Mouse (Mus musculus): ENCODE results near the gene Tnfrsf8. TPM values are rescaled to one million over a fixed set of nuclear protein-coding genes. Genes with fewer than 3 reads are reported as not detected.

Tnfrsf8 gene
- polyA plus RNA-seq, 1 experiment, result 0.64 TPM

- 84% methylated on average over 6 of the region's 6 CpGs for WGBS
- DNase-seq (ENCODE audit: low read depth, low spot score), result no peak
Observed at GRCm38 (mm10) chr4:145276368-145277249, 38.4 kb downstream of the Tnfrsf8 start.

DNA sequence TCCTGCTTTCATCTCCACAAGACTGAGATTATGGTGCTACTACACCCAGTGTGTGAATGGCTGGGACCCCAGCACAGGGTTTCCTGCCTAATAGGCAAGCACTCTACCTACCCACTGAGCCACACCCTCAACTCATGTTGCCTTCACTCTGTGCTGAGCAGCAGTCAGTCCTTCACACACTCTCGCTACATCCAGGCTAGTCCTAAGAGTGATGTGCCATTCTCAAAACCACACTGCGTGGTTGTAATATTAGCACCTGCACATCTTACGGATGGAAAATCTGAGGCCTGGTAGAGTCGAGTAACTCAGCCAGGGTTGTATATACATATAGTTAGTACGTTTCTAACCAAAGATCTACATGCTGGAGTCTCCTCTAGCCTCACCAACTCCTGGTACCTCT, 40.1 kb downstream of the Tnfrsf8 start:
- 96% methylated on average over 5 of the region's 5 CpGs for WGBS

DNA sequence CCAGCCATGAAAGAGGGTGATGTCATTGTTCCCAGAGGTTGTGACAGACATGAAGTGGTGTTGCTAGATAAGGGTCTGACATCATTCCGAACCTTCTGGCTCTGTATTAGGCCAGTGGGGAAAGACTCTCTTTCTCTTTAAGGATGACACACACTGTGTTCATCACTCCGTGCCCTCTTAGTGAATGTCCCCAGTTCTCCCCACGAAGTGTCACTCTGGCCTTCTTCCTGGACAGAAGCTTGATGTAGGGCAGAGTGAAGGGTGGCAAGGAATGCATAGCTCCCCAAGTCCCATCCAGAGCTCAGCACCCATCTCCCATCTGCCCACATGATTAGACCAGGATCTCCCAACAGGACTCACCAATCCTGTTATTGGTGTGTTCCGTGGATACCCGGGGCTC, 41.0 kb downstream of the Tnfrsf8 start:
- no peak for DNase-seq (ENCODE audit: low read depth, low spot score)
- 79% methylated on average over 5 of the region's 5 CpGs for WGBS

More for the DNA sequence above, 40.1 kb downstream of the Tnfrsf8 start:
- DNase-seq (ENCODE audit: low read depth, low spot score), result no peak

- 83% methylated on average over 1 of the region's 1 CpGs for WGBS
- no peak for DNase-seq (ENCODE audit: low read depth, low spot score)
Observed at GRCm38 (mm10) chr4:145272763-145273162, 42.2 kb downstream of the Tnfrsf8 start.

DNA sequence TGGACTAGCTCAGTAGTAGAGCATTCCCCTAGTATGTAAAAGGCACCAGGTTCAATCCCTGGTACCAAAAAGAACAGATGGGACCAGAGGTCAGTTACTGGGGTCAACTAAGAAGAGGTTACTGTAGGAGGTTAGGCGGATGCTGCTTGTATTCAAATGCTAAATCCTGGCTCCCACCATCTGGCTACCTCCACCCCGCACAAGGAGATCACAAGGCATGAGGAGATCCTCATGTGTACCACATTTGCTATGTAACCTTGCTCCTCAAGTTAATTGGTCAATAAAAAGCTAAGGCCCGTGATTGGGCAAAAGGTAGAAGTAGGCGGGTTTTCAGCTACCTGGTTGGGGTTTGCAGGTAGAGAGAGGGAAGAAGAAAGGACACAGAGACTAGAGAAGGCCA, 43.3 kb downstream of the Tnfrsf8 start:
- 79% methylated on average over 4 of the region's 4 CpGs for WGBS

DNA sequence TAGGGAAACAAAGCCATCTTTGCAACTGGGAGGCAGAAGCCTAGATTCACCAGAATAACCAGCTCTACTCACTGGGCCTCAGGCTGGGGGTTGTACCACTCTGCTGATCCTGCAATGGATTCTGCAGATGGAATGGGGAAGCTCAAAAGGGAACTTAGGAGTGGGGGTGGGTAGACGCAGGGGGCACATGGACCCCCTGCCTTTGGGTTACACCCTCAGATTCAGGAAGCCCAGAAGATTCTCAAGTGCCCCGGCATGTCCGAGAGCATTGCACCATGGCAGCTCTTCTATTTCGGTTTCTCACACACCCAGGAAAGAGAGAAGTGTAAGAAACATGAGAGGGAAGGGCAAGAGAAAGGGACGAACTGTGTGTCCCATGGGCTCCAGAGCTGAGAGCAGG, 44.8 kb downstream of the Tnfrsf8 start:
- DNase-seq (ENCODE audit: low read depth, low spot score), result no peak
- WGBS, result 88% methylated on average over 5 of the region's 5 CpGs

More for the DNA sequence above, 43.3 kb downstream of the Tnfrsf8 start:
- DNase-seq (ENCODE audit: low read depth, low spot score), result no peak

DNA sequence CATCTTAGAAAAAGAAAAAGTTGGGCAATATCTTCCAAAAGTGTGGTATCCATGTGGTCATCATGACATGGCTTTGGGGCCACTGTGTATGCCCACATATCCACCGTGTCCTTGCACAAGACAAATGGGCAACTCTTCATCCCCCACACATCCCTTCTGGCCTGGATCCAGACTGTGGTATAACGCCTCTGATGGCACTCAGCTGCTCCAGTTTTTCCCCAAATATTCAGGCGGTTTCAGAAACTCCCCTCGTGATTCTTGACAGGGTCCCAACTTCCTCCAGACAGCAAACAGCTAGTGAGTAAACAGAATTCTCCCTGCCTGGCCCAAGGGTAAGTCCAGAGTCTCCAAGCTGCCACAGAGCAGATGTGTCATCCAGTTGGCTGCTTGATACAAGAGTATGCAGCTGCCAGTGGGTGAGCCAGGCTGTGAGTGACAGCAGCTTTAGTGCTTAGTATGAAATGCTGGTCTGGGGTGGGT, 47.3 kb downstream of the Tnfrsf8 start:
- no peak for DNase-seq (ENCODE audit: low read depth, low spot score)
- 17% methylated on average over 4 of the region's 4 CpGs for WGBS

GRCm38 (mm10) chr4:145266505-145266904, 48.5 kb downstream of the Tnfrsf8 start:
- 88% methylated on average over 4 of the region's 4 CpGs for WGBS

DNA sequence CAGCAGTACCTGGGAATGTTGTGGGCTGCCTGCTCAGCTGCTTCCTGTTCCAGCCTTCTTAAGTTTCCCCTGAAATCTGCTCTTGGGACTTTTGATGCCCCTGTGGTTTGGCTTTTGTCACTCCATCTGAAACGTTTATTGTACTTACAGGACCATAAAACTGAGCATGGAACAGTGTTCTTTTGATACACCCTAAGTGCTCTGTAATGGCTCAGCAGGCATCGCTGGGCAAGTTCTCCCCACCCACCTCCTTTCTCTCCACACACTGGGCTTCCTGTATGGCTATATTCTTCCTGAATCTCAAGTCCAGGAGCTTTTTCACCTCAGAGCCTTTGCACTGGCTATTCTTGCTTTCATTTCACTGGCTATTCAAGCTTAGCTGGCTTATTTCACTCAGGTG, 50.2 kb downstream of the Tnfrsf8 start:
- DNase-seq (ENCODE audit: low read depth, low spot score), result no peak
- 6% methylated on average over 2 of the region's 2 CpGs for WGBS

More at GRCm38 (mm10) chr4:145266505-145266904, 48.5 kb downstream of the Tnfrsf8 start:
- DNase-seq (ENCODE audit: low read depth, low spot score), result no peak

DNA sequence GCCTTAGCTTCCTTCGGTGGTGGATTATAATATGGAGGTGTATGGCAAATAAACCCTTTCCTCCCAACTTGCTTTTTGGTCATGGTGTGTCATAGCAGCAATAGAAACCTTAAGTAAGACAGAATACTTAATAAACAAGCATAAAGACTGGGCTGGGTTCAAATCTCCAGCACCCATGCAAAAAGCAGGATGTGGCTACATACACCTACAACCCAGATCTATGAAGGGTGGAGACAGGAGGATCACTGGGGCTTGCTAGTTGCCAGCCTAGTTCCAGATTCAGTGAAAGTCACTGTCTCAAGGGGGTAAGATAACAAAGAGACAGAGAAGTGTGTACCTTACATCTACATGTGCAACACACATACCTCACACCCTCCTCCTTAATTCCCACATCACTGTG, 51.4 kb downstream of the Tnfrsf8 start:
- no peak for DNase-seq (ENCODE audit: low read depth, low spot score)
- WGBS, result 96% methylated on average over 1 of the region's 1 CpGs

GRCm38 (mm10) chr4:145260802-145261201, 54.2 kb downstream of the Tnfrsf8 start:
- no peak for DNase-seq (ENCODE audit: low read depth, low spot score)
- WGBS, result 69% methylated on average over 5 of the region's 5 CpGs

GRCm38 (mm10) chr4:145257751-145258434, 57.1 kb downstream of the Tnfrsf8 start:
- 54% methylated on average over 5 of the region's 5 CpGs for WGBS
- no peak for DNase-seq (ENCODE audit: low read depth, low spot score)

- WGBS, result 96% methylated on average over 5 of the region's 5 CpGs
- no peak for DNase-seq (ENCODE audit: low read depth, low spot score)
Observed at GRCm38 (mm10) chr4:145256144-145256543, 58.8 kb downstream of the Tnfrsf8 start.

GRCm38 (mm10) chr4:145254418-145254817, 60.5 kb downstream of the Tnfrsf8 start:
- no peak for DNase-seq (ENCODE audit: low read depth, low spot score)
- WGBS, result 7% methylated on average over 13 of the region's 13 CpGs

DNA sequence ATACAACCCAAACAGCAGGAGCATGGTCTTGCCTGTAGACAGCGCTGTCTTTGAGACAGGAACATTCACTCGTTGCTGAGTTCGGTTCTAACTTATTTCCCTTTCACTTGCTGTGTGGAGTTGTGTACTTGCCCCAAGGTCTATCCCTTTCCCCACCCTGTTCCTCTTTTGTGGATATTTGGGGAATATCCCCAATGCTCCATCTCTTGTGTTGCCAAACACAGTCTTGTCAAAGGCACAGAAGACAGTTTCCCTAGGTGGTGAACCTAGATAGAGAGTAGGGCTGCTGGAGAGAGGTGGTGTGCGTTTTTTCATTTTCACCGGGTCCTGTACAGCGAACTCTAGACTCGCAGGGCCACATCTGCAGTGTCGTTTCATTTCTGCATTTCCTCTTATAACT, 62.4 kb downstream of the Tnfrsf8 start:
- 89% methylated on average over 8 of the region's 8 CpGs for WGBS
- DNase-seq (ENCODE audit: low read depth, low spot score), result no peak

- DNase-seq (ENCODE audit: low read depth, low spot score), result no peak
- 95% methylated on average over 4 of the region's 4 CpGs for WGBS
Observed at GRCm38 (mm10) chr4:145251546-145251945, 63.4 kb downstream of the Tnfrsf8 start.

DNA sequence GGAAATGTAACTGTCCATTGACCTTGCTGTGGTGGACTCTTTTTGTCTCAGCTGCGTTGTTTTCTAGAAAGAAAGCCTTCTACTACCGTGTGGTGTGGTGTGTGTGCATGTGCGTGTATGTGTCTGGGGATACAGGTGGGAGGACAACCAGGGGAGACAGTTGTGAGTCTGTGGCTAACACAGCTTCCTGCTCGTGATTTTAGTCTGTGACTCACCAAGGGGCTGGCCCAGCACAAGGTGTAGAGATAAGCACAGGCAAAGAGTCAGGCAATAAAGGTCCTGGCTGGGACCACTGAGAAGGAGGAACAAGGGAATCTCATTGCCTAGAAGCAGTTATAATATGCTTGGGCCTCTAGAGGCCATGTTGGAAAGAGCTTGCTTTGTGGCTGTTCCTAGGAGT, 65.0 kb downstream of the Tnfrsf8 start:
- WGBS, result 66% methylated on average over 4 of the region's 4 CpGs
- no peak for DNase-seq (ENCODE audit: low read depth, low spot score)

DNA sequence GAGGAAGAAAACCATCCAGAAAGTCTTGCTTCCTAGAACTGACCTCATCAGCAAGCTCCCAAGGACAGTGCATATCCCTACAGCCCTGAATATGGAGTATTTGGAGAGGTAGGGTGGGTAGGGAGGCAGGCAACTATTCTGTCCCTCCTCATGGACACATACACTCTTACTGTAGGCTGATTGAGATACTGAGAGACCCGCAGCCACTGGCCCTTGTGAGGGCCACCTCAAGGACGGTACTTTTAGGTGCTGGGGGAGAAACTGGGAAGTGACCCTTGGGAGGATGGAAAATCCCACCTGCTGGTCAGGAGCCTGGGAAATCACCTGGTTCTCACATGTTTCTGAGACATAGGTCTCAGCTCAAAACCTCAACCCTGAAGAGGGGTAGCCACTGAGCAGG, 67.4 kb downstream of the Tnfrsf8 start:
- 66% methylated on average over 2 of the region's 2 CpGs for WGBS
- DNase-seq (ENCODE audit: low read depth, low spot score), result no peak

DNA sequence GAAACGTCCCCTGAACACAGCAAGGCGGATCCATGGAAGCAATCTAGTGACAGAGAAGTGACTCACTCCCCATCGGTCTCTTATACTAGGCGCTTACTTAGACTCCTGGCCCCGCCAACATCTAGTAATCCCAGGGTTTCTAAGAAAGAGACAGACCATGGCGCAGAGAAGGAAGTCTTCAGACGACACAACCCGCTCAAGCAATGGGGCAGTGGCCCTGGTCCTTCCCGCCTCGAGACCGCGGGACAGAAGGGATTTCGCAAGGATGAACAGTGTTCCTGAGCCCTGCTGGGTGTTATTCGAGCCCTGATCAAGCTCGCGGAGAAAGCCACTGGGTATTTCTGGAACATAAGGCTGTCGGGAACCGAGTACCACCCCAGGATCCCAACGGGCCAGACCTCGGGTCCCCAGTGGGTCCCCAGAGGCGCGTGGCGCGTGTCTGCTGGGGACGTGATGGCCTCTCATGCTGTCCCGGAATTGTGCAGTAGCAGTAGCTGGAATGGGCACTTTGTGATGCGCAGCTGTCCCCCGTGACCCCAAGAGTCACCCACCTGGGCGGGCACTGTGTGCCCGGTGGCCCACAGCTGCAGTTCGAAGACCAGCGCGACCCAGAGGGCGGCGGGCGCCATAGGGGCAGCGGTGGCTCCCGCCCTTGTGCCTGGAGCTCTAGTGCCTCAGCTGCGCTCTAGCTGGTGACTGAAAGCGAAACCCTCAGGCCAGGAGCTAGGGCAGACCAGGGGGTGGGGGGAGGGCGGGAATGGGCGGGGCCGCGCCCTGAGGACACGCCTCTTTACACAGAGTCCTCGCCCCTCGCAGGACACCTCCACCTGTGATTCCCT, 68.6 kb downstream of the Tnfrsf8 start, which contains the start of gene Tnfrsf1b:
TSS of gene Tnfrsf1b (minus strand) at position 698 of the 839 bp plus-strand sequence.
- DNase-seq (ENCODE audit: low read depth, low spot score), result no peak
- under 1% methylated on average over 47 of the region's 47 CpGs for WGBS

DNA sequence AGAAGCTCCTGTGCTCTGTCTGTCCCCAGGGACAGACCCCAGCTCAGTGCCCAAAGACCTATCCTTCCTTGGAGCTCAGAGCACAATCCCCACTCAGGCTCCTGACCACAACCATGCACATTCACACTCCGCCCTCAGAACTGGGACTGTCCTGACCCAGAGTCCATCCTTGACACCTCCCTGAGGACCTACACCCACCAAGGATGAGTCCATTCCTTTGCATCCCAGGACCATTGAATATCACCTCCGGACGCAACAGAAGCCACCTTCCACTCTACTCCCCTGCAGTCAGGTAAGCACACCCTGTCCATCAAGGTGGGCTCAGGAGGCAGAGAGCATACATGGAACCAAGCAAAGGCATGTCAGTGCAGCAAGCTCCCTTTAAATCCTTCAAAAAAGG, 69.4 kb downstream of the Tnfrsf8 start:
- WGBS, result 86% methylated on average over 3 of the region's 3 CpGs
- no peak for DNase-seq (ENCODE audit: low read depth, low spot score)

All from large intestine, adult 2 months (tissue).